Mouse (Mus musculus): ENCODE data around the gene Hs6st3. TPM values are rescaled to one million over a fixed set of nuclear protein-coding genes. Genes with fewer than 3 reads are reported as not detected.
A peak's percentile ranks its signal among the peaks of the same experiment; 100 is the strongest.

Hs6st3 gene
- total and polyA plus RNA-seq, 2 experiments from 2014 or later: not detected

GRCm38 (mm10) chr14:119852139-119852538, 714.0 kb downstream of the Hs6st3 start:
- H3K4me1 ChIP-seq (ENCODE audit: control insufficient read depth, insufficient read depth): peaks cover 5% of the 10 kb centered on the region
- no peaks in the 10 kb centered on the region for H3K9me3 ChIP-seq (replicated peaks; ENCODE audit: control insufficient read depth, low read length)
- no peak for ATAC-seq (ENCODE audit: insufficient read depth, low read depth)
- H3K9ac ChIP-seq (replicated peaks; ENCODE audit: low read depth, low read length): no peak overlapping the region
- 16% methylated on average over 5 of the region's 5 CpGs for WGBS
- H3K36me3 ChIP-seq (replicated peaks; ENCODE audit: control insufficient read depth, insufficient read depth, low read length): no peaks in the 10 kb centered on the region
- no peak for DNase-seq (ENCODE audit: low spot score)
- H3K27me3 ChIP-seq (ENCODE audit: control insufficient read depth, insufficient read depth, low read length): no peaks in the 10 kb centered on the region
- no peak overlapping the region for H3K4me3 ChIP-seq (ENCODE audit: low read depth, low read length)
- TF ChIP-seq EP300 (IDR thresholded peaks at IDR 0.05; ENCODE audit: low read depth) (no peak), CTCF (IDR thresholded peaks at IDR 0.05; ENCODE audit: low read depth) (no peak)
- peak overlapping the region; percentile 30; the same call in 1 of the 2 replicates for H3K4me2 ChIP-seq (ENCODE audit: low read depth, low read length)
- no peak overlapping the region for H3K27ac ChIP-seq (ENCODE audit: low read depth)

- no peak for TF ChIP-seq CTCF (IDR thresholded peaks at IDR 0.05; ENCODE audit: low read depth)
- no peak for TF ChIP-seq EP300 (IDR thresholded peaks at IDR 0.05; ENCODE audit: low read depth)
- Histone ChIP-seq H3K9ac (replicated peaks; ENCODE audit: low read depth, low read length) (no peak overlapping the region), H3K4me3 (ENCODE audit: low read depth, low read length) (peak overlapping the region; percentile 1; the same call in 1 of the 2 replicates), H3K27me3 (ENCODE audit: control insufficient read depth, insufficient read depth, low read length) (no peaks in the 10 kb centered on the region), H3K9me3 (replicated peaks; ENCODE audit: control insufficient read depth, low read length) (no peaks in the 10 kb centered on the region), H3K4me1 (ENCODE audit: control insufficient read depth, insufficient read depth) (no peaks in the 10 kb centered on the region), H3K4me2 (ENCODE audit: low read depth, low read length) (peak overlapping the region; percentile 49; the same call in 1 of the 2 replicates), H3K36me3 (replicated peaks; ENCODE audit: control insufficient read depth, insufficient read depth, low read length) (no peaks in the 10 kb centered on the region), H3K27ac (ENCODE audit: low read depth) (no peak overlapping the region)
- ATAC-seq (ENCODE audit: insufficient read depth, low read depth) (no peak), DNase-seq (ENCODE audit: low spot score) (no peak)
- WGBS: 43% methylated on average over 23 of the region's 23 CpGs
Observed at GRCm38 (mm10) chr14:119857338-119858291, 719.5 kb downstream of the Hs6st3 start.

- H3K4me3 ChIP-seq (ENCODE audit: low read depth, low read length): no peak overlapping the region
- H3K36me3 ChIP-seq (replicated peaks; ENCODE audit: control insufficient read depth, insufficient read depth, low read length): no peaks in the 10 kb centered on the region
- H3K27me3 ChIP-seq (ENCODE audit: control insufficient read depth, insufficient read depth, low read length): no peaks in the 10 kb centered on the region
- no peak overlapping the region for H3K4me2 ChIP-seq (ENCODE audit: low read depth, low read length)
- ATAC-seq (ENCODE audit: insufficient read depth, low read depth) (no peak), DNase-seq (ENCODE audit: low spot score) (no peak)
- 87% methylated on average over 4 of the region's 4 CpGs for WGBS
- no peaks in the 10 kb centered on the region for H3K9me3 ChIP-seq (replicated peaks; ENCODE audit: control insufficient read depth, low read length)
- no peak overlapping the region for H3K9ac ChIP-seq (replicated peaks; ENCODE audit: low read depth, low read length)
- TF ChIP-seq EP300 (IDR thresholded peaks at IDR 0.05; ENCODE audit: low read depth): no peak
- TF ChIP-seq CTCF (IDR thresholded peaks at IDR 0.05; ENCODE audit: low read depth): no peak
- no peaks in the 10 kb centered on the region for H3K4me1 ChIP-seq (ENCODE audit: control insufficient read depth, insufficient read depth)
- no peak overlapping the region for H3K27ac ChIP-seq (ENCODE audit: low read depth)
Observed at GRCm38 (mm10) chr14:119873617-119874016, 735.5 kb downstream of the Hs6st3 start.

- Histone ChIP-seq H3K27me3 (ENCODE audit: control insufficient read depth, insufficient read depth, low read length) (no peaks in the 10 kb centered on the region), H3K9me3 (replicated peaks; ENCODE audit: control insufficient read depth, low read length) (no peaks in the 10 kb centered on the region), H3K9ac (replicated peaks; ENCODE audit: low read depth, low read length) (no peak overlapping the region), H3K27ac (ENCODE audit: low read depth) (no peak overlapping the region), H3K4me2 (ENCODE audit: low read depth, low read length) (no peak overlapping the region), H3K4me3 (ENCODE audit: low read depth, low read length) (no peak overlapping the region), H3K36me3 (replicated peaks; ENCODE audit: control insufficient read depth, insufficient read depth, low read length) (no peaks in the 10 kb centered on the region), H3K4me1 (ENCODE audit: control insufficient read depth, insufficient read depth) (no peaks in the 10 kb centered on the region)
- DNase-seq (ENCODE audit: low spot score) (no peak), ATAC-seq (ENCODE audit: insufficient read depth, low read depth) (no peak)
- TF ChIP-seq EP300 (IDR thresholded peaks at IDR 0.05; ENCODE audit: low read depth) (no peak), CTCF (IDR thresholded peaks at IDR 0.05; ENCODE audit: low read depth) (no peak)
- WGBS: 83% methylated on average over 8 of the region's 8 CpGs
Observed at GRCm38 (mm10) chr14:119892922-119893321, 754.8 kb downstream of the Hs6st3 start.

GRCm38 (mm10) chr14:119895097-119895496, 757.0 kb downstream of the Hs6st3 start:
- no peak overlapping the region for H3K27ac ChIP-seq (ENCODE audit: low read depth)
- H3K4me1 ChIP-seq (ENCODE audit: control insufficient read depth, insufficient read depth): no peaks in the 10 kb centered on the region
- H3K27me3 ChIP-seq (ENCODE audit: control insufficient read depth, insufficient read depth, low read length): no peaks in the 10 kb centered on the region
- H3K4me3 ChIP-seq (ENCODE audit: low read depth, low read length): no peak overlapping the region
- H3K4me2 ChIP-seq (ENCODE audit: low read depth, low read length): no peak overlapping the region
- no peak overlapping the region for H3K9ac ChIP-seq (replicated peaks; ENCODE audit: low read depth, low read length)
- TF ChIP-seq EP300 (IDR thresholded peaks at IDR 0.05; ENCODE audit: low read depth): no peak
- no peaks in the 10 kb centered on the region for H3K9me3 ChIP-seq (replicated peaks; ENCODE audit: control insufficient read depth, low read length)
- WGBS: 88% methylated on average over 8 of the region's 8 CpGs
- H3K36me3 ChIP-seq (replicated peaks; ENCODE audit: control insufficient read depth, insufficient read depth, low read length): no peaks in the 10 kb centered on the region
- ATAC-seq (ENCODE audit: insufficient read depth, low read depth) (no peak), DNase-seq (ENCODE audit: low spot score) (no peak)
